Mouse (Mus musculus) E14TG2a.4 (cell line): Measurements from ENCODE around the gene Phldb2.

Experiments
- H3K27me3 ChIP-seq: 2 replicates; pipeline ENCODE4 v1.6.1; 2014; ENCODE audit warnings: low read length, control low read depth; ENCODE audit not compliant: insufficient read depth
- H3K36me3 ChIP-seq: 2 replicates; pipeline ENCODE4 v1.6.1; 2014; ENCODE audit warnings: low read length, control low read depth; ENCODE audit not compliant: insufficient read depth
- H3K4me1 ChIP-seq: replicated peaks from 2 replicates; pipeline ENCODE4 v1.6.1; 2014; ENCODE audit warnings: low read depth, low read length, control low read depth
- H3K4me3 ChIP-seq: replicated peaks from 2 replicates; pipeline ENCODE4 v1.5.1; 2014; ENCODE audit warnings: mild to moderate bottlenecking, low read length
- H3K9me3 ChIP-seq: 2 replicates; pipeline ENCODE4 v1.6.1; 2014; ENCODE audit warnings: low read length, control low read depth
- CTCF ChIP-seq: conservative IDR thresholded peaks from 2 replicates; pipeline ENCODE4 v1.5.1; 2014; ENCODE audit warnings: low read length
- NANOG ChIP-seq: IDR thresholded peaks from 2 replicates; pipeline ENCODE4 v1.6.1; 2014; ENCODE audit warnings: borderline replicate concordance, low read length, mixed read lengths
- POU5F1 ChIP-seq: IDR thresholded peaks from 2 replicates; pipeline ENCODE4 v1.6.1; 2014; ENCODE audit warnings: low read length, borderline replicate concordance

Gene Phldb2

GRCm38 (mm10) chr16:45722460-45722951 lies 230.9 kb downstream of the Phldb2 start:
- TF ChIP-seq POU5F1 (no peak), NANOG (no peak), CTCF (no peak)
- Histone ChIP-seq H3K4me1 (peaks cover 58% of the 10 kb centered on the region), H3K36me3 (peaks cover 39% of the 10 kb centered on the region), H3K9me3 (no peaks in the 10 kb centered on the region), H3K27me3 (no peaks in the 10 kb centered on the region), H3K4me3 (no peak overlapping the region)

- peaks cover 48% of the 10 kb centered on the region for H3K36me3 ChIP-seq
Observed at GRCm38 (mm10) chr16:45720022-45720630, 233.3 kb downstream of the Phldb2 start.

GRCm38 (mm10) chr16:45718296-45718695 lies 235.1 kb downstream of the Phldb2 start:
- Histone ChIP-seq H3K27me3 (no peaks in the 10 kb centered on the region), H3K4me3 (no peak overlapping the region)
- TF ChIP-seq CTCF: no peak
- no peak for TF ChIP-seq NANOG
- TF ChIP-seq POU5F1: no peak

More at GRCm38 (mm10) chr16:45720022-45720630, 233.3 kb downstream of the Phldb2 start:
- Histone ChIP-seq H3K9me3 (no peaks in the 10 kb centered on the region), H3K4me3 (no peak overlapping the region), H3K4me1 (peaks cover 39% of the 10 kb centered on the region), H3K27me3 (no peaks in the 10 kb centered on the region)
- TF ChIP-seq POU5F1 (no peak), CTCF (no peak), NANOG (no peak)

GRCm38 (mm10) chr16:45714489-45715150 lies 238.8 kb downstream of the Phldb2 start:
- Histone ChIP-seq H3K27me3 (no peaks in the 10 kb centered on the region), H3K4me3 (no peak overlapping the region), H3K4me1 (peaks cover 6% of the 10 kb centered on the region), H3K9me3 (no peaks in the 10 kb centered on the region), H3K36me3 (peaks cover 37% of the 10 kb centered on the region)
- TF ChIP-seq POU5F1 (no peak), NANOG (no peak), CTCF (no peak)

More at GRCm38 (mm10) chr16:45718296-45718695, 235.1 kb downstream of the Phldb2 start:
- Histone ChIP-seq H3K36me3 (peaks cover 48% of the 10 kb centered on the region), H3K4me1 (peaks cover 26% of the 10 kb centered on the region), H3K9me3 (no peaks in the 10 kb centered on the region)

GRCm38 (mm10) chr16:45713878-45714277 lies 239.5 kb downstream of the Phldb2 start:
- Histone ChIP-seq H3K9me3 (no peaks in the 10 kb centered on the region), H3K4me3 (no peak overlapping the region), H3K27me3 (no peaks in the 10 kb centered on the region), H3K36me3 (peaks cover 35% of the 10 kb centered on the region), H3K4me1 (peaks cover 4% of the 10 kb centered on the region; the same call in 1 of the 2 replicates)
- TF ChIP-seq CTCF: no peak
- TF ChIP-seq NANOG: no peak
- TF ChIP-seq POU5F1: no peak

- peaks cover 4% of the 10 kb centered on the region; the same call in 1 of the 2 replicates for H3K4me1 ChIP-seq
- H3K27me3 ChIP-seq: no peaks in the 10 kb centered on the region
- H3K36me3 ChIP-seq: peaks cover 29% of the 10 kb centered on the region
- H3K9me3 ChIP-seq: no peaks in the 10 kb centered on the region
- H3K4me3 ChIP-seq: no peak overlapping the region
- no peak for TF ChIP-seq POU5F1
- TF ChIP-seq NANOG: no peak
- no peak for TF ChIP-seq CTCF
Observed at GRCm38 (mm10) chr16:45713261-45713660, 240.1 kb downstream of the Phldb2 start.

GRCm38 (mm10) chr16:45711263-45711662 lies 242.1 kb downstream of the Phldb2 start:
- no peaks in the 10 kb centered on the region for H3K9me3 ChIP-seq
- H3K27me3 ChIP-seq: no peaks in the 10 kb centered on the region
- H3K4me1 ChIP-seq: peaks cover 4% of the 10 kb centered on the region; the same call in 1 of the 2 replicates
- H3K36me3 ChIP-seq: peaks cover 16% of the 10 kb centered on the region
- H3K4me3 ChIP-seq: no peak overlapping the region
- TF ChIP-seq POU5F1 (no peak), CTCF (no peak; the same call in 1 of the 2 replicates)

GRCm38 (mm10) chr16:45699301-45699700 lies 254.1 kb downstream of the Phldb2 start:
- no peaks in the 10 kb centered on the region for H3K36me3 ChIP-seq
- TF ChIP-seq NANOG (no peak), CTCF (no peak), POU5F1 (no peak)
- peaks cover 29% of the 10 kb centered on the region for H3K9me3 ChIP-seq
- no peaks in the 10 kb centered on the region for H3K4me1 ChIP-seq
- H3K4me3 ChIP-seq: no peak overlapping the region
- no peaks in the 10 kb centered on the region for H3K27me3 ChIP-seq
